Mouse (Mus musculus) lung, postnatal 10 days (tissue): ENCODE measurements at regions not wholly inside any gene's neighbourhood (a gene's known extent, or its start where the extent isn't known, plus 50 kb on each side); places are given as distances from the start of the nearest gene placed in this dataset.
A peak's percentile ranks its signal among the peaks of the same experiment; 100 is the strongest.

Source experiments
- DNase-seq: peaks from one replicate; pipeline ENCODE4 v3.0.0; 2021

- DNase-seq: no peak
Observed at GRCm38 (mm10) chr10:45983671-45984335, 406.2 kb downstream of the Hace1 start.

- no peak for DNase-seq
Observed at GRCm38 (mm10) chr10:45986341-45986740, 408.7 kb downstream of the Hace1 start.

DNA sequence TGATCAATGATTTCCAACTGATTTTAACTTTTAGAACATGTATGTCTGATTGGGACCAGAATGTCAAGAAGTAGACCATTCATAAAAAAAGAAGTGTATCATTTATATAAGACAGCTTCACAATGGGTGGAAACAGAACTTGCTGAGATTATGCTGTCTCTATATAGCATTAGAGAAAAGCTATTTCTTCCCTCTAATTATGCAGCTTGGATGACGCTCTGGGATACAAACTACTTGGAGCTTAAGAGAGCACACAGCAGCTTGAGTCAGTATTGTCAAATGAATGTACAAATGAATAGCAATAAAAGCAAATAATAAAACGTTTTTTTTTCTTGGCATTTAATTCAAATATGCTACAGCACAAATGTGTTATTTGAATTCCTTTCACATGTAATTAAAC, 428.7 kb downstream of the Hace1 start:
- no peak for DNase-seq

DNA sequence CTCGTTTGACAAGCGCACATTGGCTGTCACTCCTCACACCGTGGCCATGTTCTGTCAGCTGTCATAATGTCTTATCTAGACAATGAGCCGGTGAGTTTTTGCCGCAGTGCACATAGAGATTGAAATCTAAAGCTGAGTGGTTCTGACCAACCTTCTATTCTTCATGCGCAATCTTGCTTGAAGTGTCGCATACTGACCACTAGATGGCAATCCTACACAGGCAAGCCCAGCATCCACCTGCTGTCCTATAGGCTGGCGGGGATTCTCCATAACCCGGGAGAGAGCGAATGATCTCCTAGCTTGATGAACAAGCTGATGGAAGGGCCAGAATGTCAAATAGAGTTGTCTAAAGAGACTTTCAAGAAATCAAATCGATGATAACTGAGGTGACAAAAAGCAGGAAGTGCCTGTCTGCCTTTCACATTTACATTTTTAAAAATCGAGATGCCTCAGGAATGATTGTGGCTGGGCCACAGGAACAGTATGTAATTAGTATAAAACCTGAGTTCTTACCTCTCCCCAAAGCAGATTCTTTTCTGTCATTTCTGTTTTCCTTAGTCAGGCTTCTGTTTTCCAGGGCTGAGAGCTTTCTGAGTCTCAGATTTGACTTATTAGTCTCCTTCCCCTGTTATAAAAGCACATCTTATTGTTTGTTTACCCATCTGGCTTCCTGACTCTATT, 434.4 kb downstream of the Hace1 start:
- peak; percentile 14 for DNase-seq

DNA sequence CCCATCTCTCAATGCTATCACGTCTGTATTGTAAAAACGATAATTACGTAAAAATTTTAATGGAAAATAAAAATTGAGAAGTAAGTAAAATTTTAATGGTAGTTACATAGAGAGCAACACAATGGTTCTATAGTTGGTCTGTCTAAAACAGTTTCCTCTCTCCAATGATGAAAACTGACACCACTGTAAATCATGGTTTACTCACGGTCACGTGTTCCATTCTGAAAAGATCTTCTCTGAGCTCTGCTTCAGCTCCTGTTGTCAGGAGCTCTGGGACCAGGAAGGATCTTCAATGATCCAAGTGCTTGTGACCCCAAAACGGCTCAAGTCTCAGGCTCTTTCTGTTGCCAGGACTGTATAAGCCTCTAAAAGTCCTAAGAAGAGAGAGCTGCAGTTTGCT, 435.0 kb downstream of the Hace1 start:
- DNase-seq: no peak

- no peak for DNase-seq
Observed at GRCm38 (mm10) chr10:46016295-46016694, 438.7 kb downstream of the Hace1 start.

DNA sequence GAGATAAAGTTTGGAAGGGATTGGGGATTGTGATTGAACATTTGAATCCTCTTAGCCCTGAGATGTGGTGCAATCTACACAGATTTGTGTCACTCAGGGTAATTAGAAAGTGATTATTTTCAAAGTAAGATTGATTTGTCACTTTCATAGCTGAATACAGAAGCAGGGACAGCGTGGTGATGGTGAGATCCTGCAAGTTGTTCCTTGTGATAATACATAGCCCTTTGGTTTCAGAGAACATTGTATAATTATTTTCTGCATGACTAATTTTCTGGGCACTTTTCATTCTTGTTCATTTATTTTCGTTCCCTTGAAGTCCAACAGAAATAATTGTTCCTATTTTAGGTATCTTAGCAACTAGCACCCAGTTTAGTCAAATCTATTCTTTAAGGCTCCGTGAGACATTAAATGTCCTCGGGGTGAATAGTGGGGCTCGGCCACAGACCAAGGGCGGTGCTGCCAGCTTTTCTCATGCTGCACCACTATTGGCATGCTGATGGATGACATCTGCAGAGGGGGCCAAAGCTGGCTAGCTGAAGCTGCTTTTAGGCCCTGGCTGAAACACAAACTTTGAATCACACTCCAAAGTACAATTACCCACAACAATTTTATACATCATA, 468.0 kb downstream of the Hace1 start:
- DNase-seq: no peak

DNA sequence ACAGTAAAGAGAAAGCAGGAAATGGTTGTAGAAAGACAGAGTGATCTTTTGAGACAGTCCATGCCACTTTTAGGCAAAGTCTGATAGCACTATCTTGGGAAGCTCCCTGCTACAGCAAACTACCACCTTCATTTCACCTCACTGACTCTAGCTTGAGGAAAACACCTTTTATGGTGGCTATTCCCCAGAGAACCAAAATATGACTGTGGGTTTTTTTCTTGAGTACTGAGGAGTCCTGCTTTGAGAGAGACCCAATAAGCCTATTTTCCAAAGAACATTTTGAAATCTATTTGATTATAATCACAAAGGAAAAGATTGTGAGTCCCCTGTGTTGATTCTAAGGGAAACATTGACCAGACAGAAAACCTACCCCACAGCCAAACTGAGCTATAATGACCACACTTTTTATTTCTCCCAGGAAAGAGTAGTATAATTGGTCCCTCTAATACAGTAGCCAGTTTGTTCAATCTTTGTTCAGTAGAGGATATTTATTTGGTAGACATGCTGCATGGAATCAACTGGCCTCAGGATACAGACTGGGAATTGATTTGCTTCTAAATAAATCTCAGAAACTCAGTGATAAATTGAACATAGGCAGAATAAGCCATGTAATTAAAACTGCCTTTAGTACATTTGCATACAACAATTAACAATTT, 468.6 kb downstream of the Hace1 start:
- no peak for DNase-seq

DNA sequence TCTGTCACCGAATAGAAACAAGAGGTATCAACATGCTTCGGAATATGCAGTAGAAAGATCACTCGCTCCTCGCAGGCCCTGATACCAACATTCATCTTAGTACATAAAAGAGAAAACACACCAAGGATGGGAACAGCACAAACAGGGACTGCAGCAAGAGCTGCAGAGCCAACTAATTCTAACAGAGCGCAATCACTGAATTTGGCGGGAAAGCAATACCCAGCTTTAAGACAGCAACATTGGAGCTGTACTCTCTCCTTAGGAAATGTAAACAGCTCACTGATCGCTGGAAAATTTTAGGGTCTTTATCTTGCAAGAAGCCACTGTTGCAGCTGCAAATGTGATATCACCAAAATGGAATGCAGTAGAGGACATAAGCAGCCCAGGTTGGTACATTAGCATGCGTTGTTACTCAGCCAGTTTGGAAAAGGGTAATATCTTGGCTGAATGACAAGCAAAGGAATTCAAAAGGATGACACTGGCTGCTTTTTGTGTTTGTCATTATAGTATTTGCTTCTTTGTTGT, 469.3 kb downstream of the Hace1 start:
- no peak for DNase-seq

DNA sequence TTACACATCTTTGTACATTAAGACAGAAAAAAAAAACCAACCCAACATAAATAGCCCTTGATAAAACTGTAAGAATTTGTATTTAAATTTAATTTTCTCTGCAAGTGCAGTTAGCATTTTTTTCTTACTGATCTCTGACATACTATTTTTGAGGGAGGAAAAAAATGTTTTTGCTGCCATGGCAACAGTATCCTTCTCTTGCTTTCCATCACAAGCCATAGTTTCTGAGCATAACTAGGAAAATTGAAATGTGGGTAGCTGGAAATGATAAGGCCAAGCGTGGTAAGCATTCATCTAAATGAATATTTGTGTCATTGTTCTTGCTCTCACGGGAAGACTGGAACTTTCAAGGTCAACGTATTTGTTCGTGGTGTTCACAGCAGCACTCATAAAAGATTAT, 470.0 kb downstream of the Hace1 start:
- no peak for DNase-seq

DNA sequence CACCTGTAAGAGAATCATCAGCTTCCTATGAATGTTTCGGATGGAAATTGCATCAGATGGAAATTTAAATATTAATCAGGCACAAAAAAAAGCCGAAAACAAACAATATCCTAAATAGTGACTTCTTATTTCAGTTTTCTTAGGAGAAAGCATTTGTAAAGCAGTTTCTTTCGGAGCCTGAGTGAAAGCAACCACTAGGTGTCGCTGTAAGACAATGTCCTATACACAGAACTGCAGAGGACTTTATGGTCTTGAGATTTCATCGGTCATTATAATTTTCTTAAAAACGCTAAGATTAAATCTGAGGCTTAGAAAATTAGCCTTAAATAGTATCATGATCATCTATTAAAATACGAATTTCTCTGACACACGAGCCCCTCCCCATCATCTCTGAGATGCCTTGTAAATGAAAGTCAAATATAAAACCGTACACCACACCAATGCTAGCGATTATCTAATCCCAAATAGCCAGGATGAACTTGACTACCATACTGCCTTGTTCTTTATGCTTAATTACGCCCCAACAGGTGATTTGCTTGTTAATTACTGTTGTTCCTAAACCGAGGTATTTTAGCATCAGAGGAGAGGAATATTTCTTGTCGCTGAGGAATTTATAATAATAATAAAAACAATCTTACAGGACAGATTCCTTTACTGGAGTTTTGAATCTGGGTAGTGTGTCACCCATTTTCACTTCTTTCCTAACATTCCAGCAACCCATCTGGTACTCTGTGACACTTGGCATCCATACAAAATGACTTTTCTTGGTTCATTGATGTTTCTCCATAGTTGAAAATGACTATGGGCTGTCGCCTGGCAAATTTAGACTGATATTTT, 480.0 kb downstream of the Hace1 start:
- DNase-seq: peak; percentile 48

DNA sequence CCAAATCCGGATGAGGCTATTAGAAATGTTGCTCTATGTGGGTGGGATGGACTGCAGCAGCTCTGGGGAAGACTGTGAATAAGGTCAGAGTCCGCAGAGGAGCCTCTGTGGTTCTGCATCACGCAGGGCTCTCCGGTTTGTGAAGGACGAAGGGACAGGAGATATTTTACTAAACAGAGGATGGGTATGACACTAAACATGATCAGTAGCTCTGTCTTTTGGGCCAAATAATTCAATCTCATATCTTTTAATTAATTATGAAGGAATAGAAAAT, 480.5 kb downstream of the Hace1 start:
- DNase-seq: no peak

DNA sequence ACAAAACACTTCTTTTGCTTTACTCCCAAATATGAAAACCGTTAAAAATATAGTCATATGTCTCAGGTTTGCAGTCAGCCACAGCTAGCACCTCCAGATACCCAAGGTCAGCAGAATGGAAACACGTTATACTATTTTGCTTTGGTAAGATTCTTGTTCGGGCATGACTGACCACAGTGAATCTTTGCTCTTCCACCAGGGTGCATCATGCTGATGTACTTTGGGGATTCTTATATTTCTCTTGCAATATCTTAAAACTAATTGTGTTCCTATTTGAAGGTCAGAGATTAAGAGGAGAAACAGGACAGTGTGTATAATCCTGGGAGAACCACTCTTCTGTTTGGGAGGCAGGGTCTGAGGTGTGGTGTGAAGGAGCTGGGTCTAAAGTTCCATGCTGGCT, 481.7 kb downstream of the Hace1 start:
- DNase-seq: no peak

GRCm38 (mm10) chr10:46063831-46064230, 486.2 kb downstream of the Hace1 start:
- no peak for DNase-seq

- no peak for DNase-seq
Observed at GRCm38 (mm10) chr10:46070766-46071165, 493.1 kb downstream of the Hace1 start.

- no peak for DNase-seq
Observed at GRCm38 (mm10) chr10:46071220-46071619, 493.6 kb downstream of the Hace1 start.

GRCm38 (mm10) chr10:46071810-46072549, 494.4 kb downstream of the Hace1 start:
- no peak for DNase-seq

- DNase-seq: no peak
Observed at GRCm38 (mm10) chr10:46072550-46073470, 495.2 kb downstream of the Hace1 start.

DNA sequence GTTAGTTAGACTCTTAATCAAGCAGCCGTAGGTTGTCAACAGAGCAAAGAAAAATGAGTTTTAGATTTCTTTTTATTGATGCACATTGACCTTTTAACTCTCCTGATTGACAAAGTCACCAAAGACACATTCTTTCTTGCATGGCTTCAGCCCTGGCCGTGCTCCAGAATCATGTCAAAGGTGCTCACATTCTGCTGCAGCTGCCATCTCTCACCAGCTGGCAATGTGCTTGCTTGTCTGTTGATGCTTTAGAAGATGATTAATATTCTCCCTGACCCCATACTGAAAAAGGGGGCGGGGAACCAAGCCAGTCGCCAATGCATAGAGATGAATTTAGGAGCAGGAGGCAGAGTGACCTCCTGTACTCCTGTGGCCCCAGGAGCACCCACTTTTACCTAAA, 510.1 kb downstream of the Hace1 start:
- DNase-seq: no peak

DNA sequence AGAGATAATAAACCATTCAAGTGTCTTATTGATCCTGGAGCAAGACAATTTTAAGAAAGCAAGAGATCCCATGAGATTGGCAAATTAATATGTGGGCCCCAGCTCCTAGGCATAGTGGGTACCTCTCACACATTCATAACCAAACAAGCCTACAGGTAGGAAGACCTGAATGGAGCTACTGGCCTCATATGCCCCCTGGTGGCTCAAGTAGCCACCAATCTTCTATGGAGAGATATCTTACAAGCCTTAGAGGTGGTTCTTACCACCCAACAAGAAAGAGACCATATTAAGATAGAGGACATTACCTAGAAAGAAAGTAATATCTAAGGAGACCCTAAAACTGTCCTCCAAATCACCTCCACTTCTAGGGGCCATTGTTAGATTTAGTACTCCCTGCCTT, 523.2 kb downstream of the Hace1 start:
- DNase-seq: no peak

DNA sequence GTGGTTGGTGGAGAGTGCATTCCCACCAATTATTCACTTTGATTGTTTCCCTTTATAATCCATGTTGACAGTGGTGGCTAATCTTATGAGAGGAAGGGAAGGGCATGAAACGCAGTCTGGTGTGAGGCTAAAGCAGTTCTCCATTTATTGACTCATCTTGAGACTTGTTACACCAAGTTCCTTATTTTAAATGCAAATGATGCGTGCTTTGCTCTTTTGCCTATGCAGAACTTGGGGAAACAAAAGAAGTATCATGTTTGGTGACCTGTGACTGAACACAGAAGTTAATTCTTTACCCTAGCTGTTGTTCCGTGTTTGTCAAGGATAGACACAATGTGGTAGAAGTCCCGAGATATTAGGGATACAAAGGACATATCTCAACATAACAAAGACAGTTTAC, 531.2 kb downstream of the Hace1 start:
- no peak for DNase-seq
